Comparison of ENCODE assay signal across 11 mouse cellular contexts in the genomic region with DNA sequence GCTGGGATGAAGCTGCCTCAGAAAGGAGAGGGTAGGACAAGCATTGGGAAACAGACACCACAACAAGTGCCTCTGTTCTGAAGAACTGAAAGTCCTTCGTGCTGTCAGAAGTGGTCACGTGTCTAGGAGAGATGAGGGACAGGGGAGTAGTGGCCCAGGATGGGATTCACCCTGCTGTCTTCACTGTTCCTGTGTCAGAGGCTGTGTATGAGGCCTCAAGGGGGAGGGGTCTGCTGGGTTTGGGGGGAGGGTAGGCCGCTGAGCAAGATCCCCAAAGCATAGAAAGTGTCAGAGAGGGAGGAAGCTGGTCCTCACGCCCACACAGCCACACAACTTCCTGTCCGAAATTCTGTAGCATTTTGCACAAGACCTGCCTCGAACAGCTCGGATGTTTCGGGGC. TPM values are rescaled to one million over a fixed set of nuclear protein-coding genes. Genes with fewer than 3 reads are reported as not detected.
DNase-seq lines count a peak whose midpoint lies in the region; ATAC-seq and TF ChIP-seq lines count a peak whose summit lies in the region.
"Had no signal": no experiment of that assay in that cellular context is flagged by ENCODE, and none has a peak within 500 bp of the region (broad histone marks: within the 10 kb centered on the region; RNA-seq: fewer than 3 reads in every experiment).

No protein-coding gene starts in this region.

- H3K4me1 ChIP-seq in spleen, adult 2 months (ENCODE audit: control insufficient read depth, insufficient read depth, insufficient read length), result peaks cover 16% of the 10 kb centered on the region; the same call in 1 of the 2 replicates
- no peaks in the 10 kb centered on the region for H3K4me1 ChIP-seq in lung, embryonic 14.5 days (ENCODE audit: insufficient read depth)
- H3K4me1 ChIP-seq in stomach, embryonic 15.5 days, result no peaks in the 10 kb centered on the region

- no peak overlapping the region for H3K4me2 ChIP-seq in lung, embryonic 14.5 days
- no peak overlapping the region for H3K4me2 ChIP-seq in stomach, embryonic 15.5 days
- H3K4me2 ChIP-seq: midbrain, embryonic 11.5 days had no signal

- no peaks in the 10 kb centered on the region for H3K36me3 ChIP-seq in spleen, adult 2 months (ENCODE audit: control insufficient read depth, insufficient read depth, low read length)
- no peaks in the 10 kb centered on the region for H3K36me3 ChIP-seq in lung, embryonic 14.5 days (ENCODE audit: insufficient read depth)
- no peaks in the 10 kb centered on the region for H3K36me3 ChIP-seq in stomach, embryonic 15.5 days

- H3K27ac ChIP-seq in spleen, adult 2 months (ENCODE audit: insufficient read depth, low read length), result peak overlapping the region; percentile 53; the same call in 1 of the 2 replicates
- H3K27ac ChIP-seq in lung, embryonic 14.5 days (ENCODE audit: low read depth), result peak overlapping the region; percentile 0; the same call in 1 of the 2 replicates
- H3K27ac ChIP-seq in stomach, embryonic 15.5 days, result peak overlapping the region; percentile 59; the same call in 1 of the 2 replicates

- no peak for TF ChIP-seq CTCF in spleen, adult 2 months (IDR thresholded peaks at IDR 0.05; ENCODE audit: extremely low read depth, insufficient read depth, insufficient read length, insufficient replicate concordance)
- no peak for TF ChIP-seq CTCF in lung, embryonic 14.5 days (IDR thresholded peaks at IDR 0.05; ENCODE audit: low read depth)

- no peaks in the 10 kb centered on the region for H3K9me3 ChIP-seq in lung, embryonic 14.5 days (ENCODE audit: low read depth, low read length)
- H3K9me3 ChIP-seq in stomach, embryonic 15.5 days, result no peaks in the 10 kb centered on the region

- peak; percentile 76 for ATAC-seq in granulocyte monocyte progenitor cell, adult 5-6 weeks (replicated peaks; ENCODE audit: poor library complexity, severe bottlenecking)
- ATAC-seq in lung, embryonic 14.5 days (ENCODE audit: insufficient read depth), result peak; percentile 74; the same call in 1 of the 2 replicates
- peak; percentile 29; the same call in 1 of the 2 replicates for ATAC-seq in stomach, embryonic 15.5 days (ENCODE audit: insufficient read depth, low FRiP score, low read depth)

- no peak overlapping the region for H3K4me3 ChIP-seq in spleen, adult 2 months (ENCODE audit: extremely low read depth, insufficient read depth, insufficient read length)
- no peak overlapping the region for H3K4me3 ChIP-seq in lung, embryonic 14.5 days (ENCODE audit: low read depth, low read length)
- no peak overlapping the region for H3K4me3 ChIP-seq in stomach, embryonic 15.5 days (replicated peaks)

- no peak for TF ChIP-seq POLR2A in spleen, adult 2 months (IDR thresholded peaks at IDR 0.05; ENCODE audit: low read depth, low read length)

- 4% methylated on average over 8 of the region's 8 CpGs for WGBS in spleen, adult 2 months
- WGBS in lung, embryonic 14.5 days, result 24% methylated on average over 8 of the region's 8 CpGs
- 42% methylated on average over 8 of the region's 8 CpGs for WGBS in stomach, embryonic 15.5 days

- no peak overlapping the region for H3K9ac ChIP-seq in lung, embryonic 14.5 days
- no peak overlapping the region for H3K9ac ChIP-seq in stomach, embryonic 15.5 days

- H3K27me3 ChIP-seq in spleen, adult 2 months (ENCODE audit: control insufficient read depth, insufficient read depth, low read length), result no peaks in the 10 kb centered on the region
- H3K27me3 ChIP-seq in lung, embryonic 14.5 days (ENCODE audit: insufficient read depth, low read length), result no peaks in the 10 kb centered on the region
- no peaks in the 10 kb centered on the region for H3K27me3 ChIP-seq in stomach, embryonic 15.5 days (replicated peaks)

- DNase-seq in spleen, adult 2 months (ENCODE audit: low read depth in 1 of 2, low spot score in 2 of 2), result no peak
- DNase-seq in spleen, postnatal 4 days (ENCODE audit: low spot score in 2 of 2), result no peak
- DNase-seq in lung, embryonic 14.5 days, result no peak
- no peak for DNase-seq in embryo, embryonic 9.5 days (ENCODE audit: extremely low spot score)
- no peak for DNase-seq in ovary, postnatal 36 days (ENCODE audit: low spot score)
- DNase-seq: right cerebral cortex, postnatal 4 days had no signal

RNA-seq across cellular contexts. Expression of a gene that starts 13.5 kb away (rescaled TPM):
- polyA plus RNA-seq in spleen, adult 2 months (2012; rRNA removed), result 22.7 and 30.7 TPM in 2 replicates
- total RNA-seq in granulocyte monocyte progenitor cell, adult 5-6 weeks (2014; fragmentation: Nextera tagmentation), result not detected in 2 replicates
- total RNA-seq in granulocyte monocyte progenitor cell, adult 5-6 weeks (2017), result not detected in 2 replicates
- polyA plus RNA-seq in lung, embryonic 14.5 days (2014; fragmentation: Nextera tagmentation; extraction: Ambion mirVana), result 14.2 and 15.0 TPM in 2 replicates
- 8.3 and 9.8 TPM in 2 replicates for polyA plus RNA-seq in stomach, embryonic 15.5 days (2015; fragmentation: Nextera tagmentation; extraction: Ambion mirVana)
- total RNA-seq: gastrocnemius, adult 8-10 months had no signal

RNA-seq across cellular contexts. Expression of a gene that starts 48.3 kb away (rescaled TPM):
- polyA plus RNA-seq in spleen, adult 2 months (2012; rRNA removed), result 1.4 and 3.5 TPM in 2 replicates
- 11.1 and 12.6 TPM in 2 replicates for total RNA-seq in granulocyte monocyte progenitor cell, adult 5-6 weeks (2014; fragmentation: Nextera tagmentation)
- 14.1 and 17.6 TPM in 2 replicates for total RNA-seq in granulocyte monocyte progenitor cell, adult 5-6 weeks (2017)
- polyA plus RNA-seq in lung, embryonic 14.5 days (2014; fragmentation: Nextera tagmentation; extraction: Ambion mirVana), result 30.1 and 30.5 TPM in 2 replicates
- 18.3 and 18.6 TPM in 2 replicates for polyA plus RNA-seq in stomach, embryonic 15.5 days (2015; fragmentation: Nextera tagmentation; extraction: Ambion mirVana)

RNA-seq across cellular contexts. Expression of a gene that starts 48.4 kb away (rescaled TPM):
- polyA plus RNA-seq in spleen, adult 2 months (2012; rRNA removed), result 2.2 and 2.6 TPM in 2 replicates
- total RNA-seq in granulocyte monocyte progenitor cell, adult 5-6 weeks (2014; fragmentation: Nextera tagmentation), result 4.0 and 21.4 TPM in 2 replicates
- total RNA-seq in granulocyte monocyte progenitor cell, adult 5-6 weeks (2017), result 9.3 and 12.5 TPM in 2 replicates
- polyA plus RNA-seq in lung, embryonic 14.5 days (2014; fragmentation: Nextera tagmentation; extraction: Ambion mirVana), result 12.7 and 15.2 TPM in 2 replicates
- 11.8 and 15.1 TPM in 2 replicates for polyA plus RNA-seq in stomach, embryonic 15.5 days (2015; fragmentation: Nextera tagmentation; extraction: Ambion mirVana)

RNA-seq across cellular contexts. Expression of a gene that starts 53.5 kb away (rescaled TPM):
- polyA plus RNA-seq in spleen, adult 2 months (2012; rRNA removed), result not detected in 2 replicates
- total RNA-seq in granulocyte monocyte progenitor cell, adult 5-6 weeks (2014; fragmentation: Nextera tagmentation), result not detected in 2 replicates
- total RNA-seq in granulocyte monocyte progenitor cell, adult 5-6 weeks (2017), result 0.17 and 1.1 TPM in 2 replicates
- not detected in 2 replicates for polyA plus RNA-seq in lung, embryonic 14.5 days (2014; fragmentation: Nextera tagmentation; extraction: Ambion mirVana)
- not detected in 2 replicates for polyA plus RNA-seq in stomach, embryonic 15.5 days (2015; fragmentation: Nextera tagmentation; extraction: Ambion mirVana)
- total RNA-seq: gastrocnemius, adult 8-10 months had no signal
- polyA plus RNA-seq: large intestine, adult 2 months; midbrain, embryonic 11.5 days had no signal

Comparison
In these comparisons a context has a peak if more than half of its experiments do, and no peak if none do; other contexts are left out.
1. H3K27ac ChIP-seq: peak in every context shown above with its lines; median percentile 59 in stomach, embryonic 15.5 days; 53 in spleen, adult 2 months; 0 in lung, embryonic 14.5 days.